Mouse (Mus musculus) retina, adult 2 months (tissue): ENCODE data around the gene Klf13.

Experiments used
- DNase-seq: peaks from one replicate; pipeline ENCODE4 v3.0.0-alpha.2; 2012; ENCODE audit warnings: low read depth, low spot score

The Klf13 gene

DNA sequence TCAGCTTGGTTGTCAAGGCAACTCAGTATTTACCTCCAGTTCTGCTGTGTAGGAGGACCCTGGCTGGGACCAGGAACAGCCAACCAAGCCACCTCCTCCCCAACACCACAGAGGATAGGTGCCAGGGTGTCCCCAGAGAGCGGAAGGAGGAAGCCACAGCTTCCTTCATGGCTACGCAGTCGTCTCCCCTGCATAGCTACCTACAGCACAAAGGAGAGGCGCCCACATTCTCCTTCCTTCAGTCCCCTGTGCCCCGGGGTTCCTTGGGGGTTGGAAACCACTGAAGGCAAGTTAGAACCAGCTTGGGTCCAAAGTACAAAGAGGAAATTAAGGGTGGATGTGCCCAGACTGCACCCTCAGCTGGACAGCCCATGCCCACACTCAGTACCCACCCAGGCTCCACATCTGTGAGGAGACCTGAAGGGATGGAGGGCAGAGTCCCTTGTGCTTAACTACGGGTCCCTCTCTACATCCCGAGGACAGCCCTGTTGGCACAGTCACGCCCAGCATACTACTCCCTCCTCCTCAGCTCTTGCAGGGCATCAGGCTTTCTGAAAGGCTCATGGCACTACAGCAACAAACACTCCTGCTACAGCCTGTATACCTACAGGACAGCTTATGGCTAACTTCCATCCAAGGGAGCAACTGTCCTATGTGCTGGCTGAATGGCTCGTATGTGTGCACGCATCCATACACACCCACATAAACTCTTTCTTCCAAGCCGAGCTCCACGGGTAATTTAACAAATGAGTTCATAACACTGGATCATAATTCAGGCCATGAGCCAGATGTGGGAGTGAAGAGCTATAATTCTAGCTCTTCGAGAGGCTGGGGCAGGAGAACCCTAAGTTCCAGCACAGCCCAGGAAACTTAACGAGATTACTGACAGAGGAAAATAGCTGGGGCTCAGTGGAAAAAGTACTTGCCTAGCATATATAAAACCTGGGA, 13.0 kb downstream of the Klf13 start:
- DNase-seq = no peak

DNA sequence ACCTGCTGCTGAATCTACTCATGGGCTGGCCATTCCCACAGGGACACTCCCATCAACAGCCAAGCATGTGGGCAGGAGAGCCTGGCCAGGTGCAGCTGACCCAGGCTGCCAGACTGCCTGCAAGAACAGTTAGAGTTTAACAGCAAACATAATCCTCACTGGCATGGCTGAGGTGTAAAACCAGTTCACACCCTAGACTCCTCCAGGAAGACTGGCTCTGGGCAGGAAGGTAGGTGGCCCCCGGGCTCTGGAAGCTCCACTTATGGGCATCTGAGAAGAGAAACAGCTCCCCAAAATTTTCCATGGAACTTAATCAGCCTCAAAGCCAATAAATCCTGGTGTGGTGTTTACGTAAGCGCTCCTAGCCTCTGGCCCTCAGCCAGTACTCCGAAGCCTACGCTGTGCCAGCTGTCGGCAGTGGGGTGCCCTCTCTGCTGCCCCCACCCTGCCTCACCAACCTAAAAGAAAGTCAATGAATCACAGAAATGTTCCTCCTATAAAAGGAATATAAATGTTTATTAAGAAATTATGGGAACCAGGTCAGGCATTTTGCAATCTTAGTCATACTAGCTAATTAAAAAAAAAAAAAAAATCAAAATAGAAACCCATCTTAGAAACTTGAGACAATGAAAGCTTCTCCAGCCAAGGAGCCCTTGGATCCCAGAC, 13.8 kb downstream of the Klf13 start:
- no peak for DNase-seq

- no peak for DNase-seq
These were observed 14.6 kb downstream of the Klf13 start for GRCm38 (mm10) chr7:63924151-63924550.

GRCm38 (mm10) chr7:63922975-63923374, 15.7 kb downstream of the Klf13 start:
- DNase-seq = no peak

GRCm38 (mm10) chr7:63922571-63922970, 16.1 kb downstream of the Klf13 start:
- no peak for DNase-seq

GRCm38 (mm10) chr7:63921909-63922562, 16.7 kb downstream of the Klf13 start:
- DNase-seq = no peak

DNA sequence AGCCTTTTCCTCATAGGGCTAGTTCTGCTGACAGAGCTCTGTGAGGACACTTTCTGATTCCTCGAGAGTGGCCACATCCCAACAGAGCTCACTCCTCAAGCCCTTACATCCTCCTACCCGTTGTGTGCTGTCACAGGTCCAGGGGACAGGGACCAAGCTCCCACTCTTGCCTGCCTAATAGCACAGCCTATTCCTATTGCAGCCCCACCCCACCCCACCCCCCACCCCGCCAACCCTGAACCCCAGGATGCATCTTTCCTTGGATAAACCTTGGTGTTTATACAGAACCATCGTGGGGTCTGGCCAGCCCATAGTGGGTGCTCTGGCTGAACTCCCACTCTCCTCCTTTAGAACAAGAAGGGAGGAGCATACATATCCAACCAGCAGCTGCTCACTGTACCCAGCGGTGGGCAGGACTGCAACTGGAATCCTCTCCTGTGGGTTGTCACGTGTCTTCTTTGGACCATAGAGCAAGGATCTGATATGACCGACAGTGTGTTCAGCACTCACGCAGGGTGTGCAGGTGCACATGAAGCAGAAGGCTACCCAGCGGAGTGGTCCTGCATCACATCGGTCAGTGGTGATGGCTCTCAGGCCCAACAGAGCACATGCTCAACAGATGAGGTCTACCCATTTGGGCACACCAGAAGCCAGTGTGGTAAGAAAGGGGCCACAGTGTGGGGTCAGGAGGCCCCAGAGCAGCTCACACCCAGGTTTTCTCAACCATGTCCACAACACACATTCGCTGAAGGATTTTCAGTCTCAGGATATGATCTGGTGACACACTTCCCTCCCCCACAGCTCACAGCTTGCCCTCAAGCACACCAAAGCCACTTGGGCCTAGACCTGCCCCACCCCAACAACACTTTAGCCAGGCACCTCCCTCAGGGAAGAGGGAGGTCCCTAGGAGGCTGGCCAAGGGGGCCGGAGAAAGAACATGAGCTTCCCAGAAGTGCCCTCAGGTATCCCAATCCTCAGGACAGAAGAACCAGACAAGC, 19.6 kb downstream of the Klf13 start:
- DNase-seq = no peak

- DNase-seq = no peak
These were observed 21.0 kb downstream of the Klf13 start for GRCm38 (mm10) chr7:63917693-63918092.

DNA sequence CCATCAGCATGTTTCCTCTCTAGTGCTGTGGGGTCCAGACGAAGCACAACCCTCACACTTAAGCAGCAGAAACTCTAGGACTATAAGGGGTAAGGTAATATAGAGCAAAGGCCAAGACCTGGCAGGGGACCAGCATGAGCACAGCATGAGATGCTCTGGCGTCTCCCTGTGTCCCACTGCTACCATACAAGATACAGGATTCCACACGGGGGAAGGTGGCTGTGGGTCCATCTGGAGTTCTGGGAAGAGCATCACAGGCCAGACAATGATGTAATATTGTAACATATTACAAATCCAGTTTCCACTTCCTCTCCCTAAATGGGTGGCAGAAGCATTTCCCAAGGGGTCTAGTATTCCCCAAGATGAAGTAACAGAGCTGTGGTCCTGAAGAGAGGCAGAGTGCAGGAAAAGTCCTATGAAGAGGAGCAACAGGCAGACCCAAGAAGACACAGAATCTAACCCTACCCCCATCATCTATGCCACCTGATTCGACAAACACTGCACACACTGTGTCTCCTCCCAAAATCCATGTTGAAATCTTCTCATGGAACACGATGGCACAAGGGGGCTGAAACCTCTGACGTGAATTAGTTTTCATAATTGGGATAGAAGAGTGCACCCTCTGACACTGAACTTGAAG, 22.3 kb downstream of the Klf13 start, which contains the start of gene E030018B13Rik:
TSS of gene E030018B13Rik (plus strand) at position 590 of the 640 bp plus-strand sequence.
- DNase-seq = no peak

DNA sequence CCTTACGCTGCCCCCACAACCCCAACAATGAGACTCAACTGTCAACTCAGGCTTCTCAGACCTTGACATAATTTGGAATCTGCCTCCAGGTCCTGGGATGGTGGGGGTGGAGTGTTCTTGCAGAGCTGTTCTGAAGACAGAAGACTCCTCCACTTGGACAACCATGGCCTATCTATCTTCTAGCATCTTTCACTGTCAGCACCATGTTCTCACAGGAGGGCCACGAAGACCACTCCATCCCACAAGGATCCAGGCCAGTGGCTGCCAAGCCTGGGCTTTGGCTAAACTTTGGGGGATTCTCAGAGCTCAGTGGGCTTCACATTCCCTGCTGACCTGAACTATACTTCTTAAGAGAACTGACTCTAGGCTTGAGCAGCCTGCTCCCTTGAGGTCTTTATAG, 23.8 kb downstream of the Klf13 start:
- no peak for DNase-seq

DNA sequence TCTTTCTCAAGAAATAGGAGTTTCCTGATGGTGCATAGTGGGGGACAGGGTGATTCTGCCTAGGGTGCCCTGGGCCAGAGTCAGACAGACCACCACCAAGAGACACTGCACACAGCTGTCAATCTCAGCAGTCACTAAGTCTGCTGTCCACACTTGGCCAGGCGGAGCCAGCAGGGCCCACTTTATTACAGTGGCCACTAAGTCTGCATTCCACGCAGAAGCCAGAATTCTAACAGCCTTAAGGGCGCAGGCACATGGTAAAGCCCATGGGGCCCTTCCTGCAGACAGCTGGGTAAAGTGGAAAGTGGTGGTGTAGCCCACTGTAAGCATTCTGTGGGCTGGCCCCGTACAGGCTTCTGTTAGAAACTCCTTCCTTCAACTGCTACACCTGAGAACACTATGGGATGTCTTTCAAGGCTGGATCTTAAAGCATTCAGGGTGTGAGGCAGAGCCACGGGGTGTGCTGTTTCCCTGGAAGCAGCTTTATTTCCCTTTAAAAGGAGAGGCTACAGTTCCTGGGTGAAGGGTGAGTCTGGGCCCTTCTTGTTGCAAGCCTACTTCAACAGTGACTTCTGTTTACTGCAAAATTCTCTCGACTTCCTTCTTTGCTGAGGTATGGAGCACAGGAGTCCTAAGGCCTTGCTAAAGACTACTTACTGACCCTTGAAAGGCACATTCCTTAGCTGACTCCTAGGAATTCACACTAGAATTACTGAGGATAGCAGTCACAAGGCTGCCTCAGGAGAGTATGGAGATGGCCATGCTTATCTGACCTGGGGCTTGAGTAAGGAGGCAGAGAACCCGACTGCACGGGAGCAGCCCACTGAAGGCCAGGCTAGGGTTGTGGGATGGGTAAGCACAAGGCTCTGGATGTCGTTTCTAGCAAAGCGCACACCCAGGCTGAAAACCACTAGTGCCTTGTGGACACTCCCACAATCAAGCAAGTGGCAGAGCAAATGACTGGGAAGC, 24.7 kb downstream of the Klf13 start:
- no peak for DNase-seq

DNA sequence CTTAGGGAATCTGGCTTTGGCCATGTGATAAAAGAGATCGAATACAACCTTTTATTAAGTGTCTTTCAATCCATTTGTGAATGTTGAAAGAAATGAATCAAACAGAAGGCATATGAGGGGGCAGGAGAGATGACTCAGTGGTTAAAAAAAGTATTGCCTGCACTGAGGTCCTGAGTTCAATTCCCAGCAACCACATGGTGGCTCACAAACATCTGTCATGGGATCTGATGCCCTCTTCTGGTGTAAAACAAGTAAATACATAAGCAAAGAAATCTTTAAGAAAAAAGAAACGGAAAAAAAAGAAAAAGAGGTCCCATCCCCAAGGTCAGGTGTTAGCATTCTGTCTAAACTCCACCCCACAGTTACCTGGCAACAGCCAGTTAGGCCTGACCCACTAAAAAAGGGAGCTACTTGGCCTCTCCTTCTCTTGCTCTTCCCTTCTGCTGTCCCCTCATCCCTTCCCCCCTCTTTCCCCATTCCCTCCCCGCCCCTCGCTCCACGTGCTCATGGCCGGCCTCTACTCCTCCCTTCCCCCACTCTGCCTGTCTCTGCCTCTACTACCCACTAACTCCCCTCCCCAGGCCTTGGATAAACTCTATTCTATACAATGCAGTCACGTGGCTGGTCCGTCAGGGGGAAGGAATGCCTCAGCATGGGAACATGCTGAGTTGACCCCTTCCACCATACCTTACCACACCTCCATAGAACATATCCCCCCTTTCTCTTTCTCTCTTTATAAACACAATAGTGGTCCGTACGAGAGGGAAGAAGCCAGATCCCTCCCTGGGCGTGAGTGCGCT, 25.6 kb downstream of the Klf13 start:
- no peak for DNase-seq

GRCm38 (mm10) chr7:63912234-63912810, 26.4 kb downstream of the Klf13 start:
- no peak for DNase-seq

DNA sequence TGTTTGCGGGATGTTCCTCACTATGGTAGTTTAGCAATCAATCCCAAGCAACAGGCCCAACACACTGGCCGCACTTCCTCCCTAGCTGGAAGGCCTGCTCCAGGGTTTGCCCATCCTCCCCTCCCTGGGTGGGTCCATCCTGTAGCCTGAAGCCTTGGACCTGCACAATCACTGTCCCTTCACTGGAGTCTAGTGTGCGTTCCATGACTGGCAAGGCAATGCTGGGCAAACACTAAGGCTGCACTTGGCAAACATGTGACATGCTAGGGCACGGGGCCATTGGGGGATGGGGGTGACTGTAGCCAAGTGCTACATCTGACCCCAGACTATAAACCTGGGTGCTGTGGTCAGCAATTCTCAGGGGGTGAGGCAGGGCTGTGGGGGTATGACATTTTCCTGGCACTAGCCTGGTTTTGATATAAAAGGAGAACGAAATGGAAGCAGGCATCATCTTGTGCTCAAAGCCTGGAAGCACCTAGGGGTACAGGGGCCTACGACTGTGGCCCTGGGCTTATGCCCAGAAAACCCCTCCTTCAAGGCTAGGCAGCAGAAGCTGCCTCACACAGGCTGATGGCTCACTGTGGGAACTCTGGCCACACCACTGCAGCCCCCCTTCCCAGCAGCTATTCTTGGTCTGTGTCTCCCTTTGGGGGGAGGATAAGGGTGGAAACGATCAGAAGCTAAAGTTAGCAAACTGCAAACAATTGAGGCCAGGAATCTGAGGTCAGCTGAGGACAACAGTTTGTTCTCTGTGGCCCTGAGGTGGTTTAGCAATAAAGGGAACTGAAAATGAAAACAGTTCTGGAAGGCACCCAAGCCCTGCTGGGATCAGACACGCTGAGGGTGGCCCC, 27.1 kb downstream of the Klf13 start:
- DNase-seq = no peak

- no peak for DNase-seq
These were observed 27.8 kb downstream of the Klf13 start for GRCm38 (mm10) chr7:63910912-63911311.

DNA sequence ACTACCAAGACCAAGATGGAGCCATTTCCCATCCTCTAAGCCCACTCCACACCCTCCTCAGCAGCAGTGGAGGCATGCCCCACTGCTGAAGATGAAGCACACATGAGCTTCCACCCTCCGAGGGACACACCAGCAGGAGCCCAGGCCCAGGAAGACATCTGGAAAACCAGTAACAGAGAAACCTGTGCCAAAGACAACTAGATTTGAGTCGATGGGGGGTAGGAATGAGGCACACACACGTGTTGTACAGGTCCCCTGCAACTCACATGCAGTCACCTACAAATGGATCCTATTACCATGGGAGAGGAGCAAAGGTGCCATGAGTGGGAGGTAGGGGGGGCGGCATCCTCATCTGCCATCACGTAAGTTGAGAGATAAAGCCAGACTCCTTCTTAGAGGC, 28.5 kb downstream of the Klf13 start:
- no peak for DNase-seq
